Mouse (Mus musculus) stomach, embryonic 15.5 days (tissue): ENCODE results near the gene Spata18. TPM values are rescaled to one million over a fixed set of nuclear protein-coding genes. Genes with fewer than 3 reads are reported as not detected.

ENCODE experiments used
- ATAC-seq: fragments of 200-750 bp; cut with Nextera tagmentation; 2 replicates; pipeline ENCODE4 v1.8.0; 2017; ENCODE audit warnings: low read depth, moderate number of reproducible peaks, moderate TSS enrichment; ENCODE audit not compliant: insufficient read depth, low FRiP score
- H3K27ac ChIP-seq: fragments of 300-500 bp; sonication (generic); 2 replicates; pipeline ENCODE4 v1.5.1; 2015; ENCODE audit warnings: mild to moderate bottlenecking, inconsistent platforms
- H3K27me3 ChIP-seq: fragments of 300-500 bp; sonication (generic); replicated peaks from 2 replicates; pipeline ENCODE4 v1.6.1; 2015; ENCODE audit warnings: inconsistent platforms
- H3K36me3 ChIP-seq: fragments of 300-500 bp; sonication (generic); 2 replicates; pipeline ENCODE4 v1.6.1; 2015; ENCODE audit warnings: inconsistent platforms
- H3K4me1 ChIP-seq: fragments of 300-500 bp; sonication (generic); 2 replicates; pipeline ENCODE4 v1.6.1; 2015; ENCODE audit warnings: inconsistent platforms
- H3K4me2 ChIP-seq: fragments of 300-500 bp; sonication (generic); 2 replicates; pipeline ENCODE4 v1.6.1; 2015; ENCODE audit warnings: mild to moderate bottlenecking, inconsistent platforms
- H3K4me3 ChIP-seq: fragments of 300-500 bp; sonication (generic); replicated peaks from 2 replicates; pipeline ENCODE4 v1.5.1; 2015; ENCODE audit warnings: inconsistent platforms
- H3K9ac ChIP-seq: fragments of 300-500 bp; sonication (generic); 2 replicates; pipeline ENCODE4 v1.6.1; 2015; ENCODE audit warnings: inconsistent platforms
- H3K9me3 ChIP-seq: fragments of 300-500 bp; sonication (generic); 2 replicates; pipeline ENCODE4 v1.6.1; 2016; ENCODE audit warnings: inconsistent platforms
- WGBS: fragments of 180-500 bp; shearing (Covaris S2); methylation state at CpG from one replicate; pipeline ENCODE4 v1.1.7; 2015; 5-methylcytosine and 5-hydroxymethylcytosine counted together
- polyA plus RNA-seq: library from polyadenylated mRNA; unstranded; fragments of >200 nt; fragmentation: Nextera tagmentation; extraction: Ambion mirVana; gene quantifications from 2 replicates; pipeline ENCODE4 v1.2.1, GENCODE M21; 2015

Spata18 gene
- polyA plus RNA-seq, 1 experiment from 2014 or later = 0.40 TPM

DNA sequence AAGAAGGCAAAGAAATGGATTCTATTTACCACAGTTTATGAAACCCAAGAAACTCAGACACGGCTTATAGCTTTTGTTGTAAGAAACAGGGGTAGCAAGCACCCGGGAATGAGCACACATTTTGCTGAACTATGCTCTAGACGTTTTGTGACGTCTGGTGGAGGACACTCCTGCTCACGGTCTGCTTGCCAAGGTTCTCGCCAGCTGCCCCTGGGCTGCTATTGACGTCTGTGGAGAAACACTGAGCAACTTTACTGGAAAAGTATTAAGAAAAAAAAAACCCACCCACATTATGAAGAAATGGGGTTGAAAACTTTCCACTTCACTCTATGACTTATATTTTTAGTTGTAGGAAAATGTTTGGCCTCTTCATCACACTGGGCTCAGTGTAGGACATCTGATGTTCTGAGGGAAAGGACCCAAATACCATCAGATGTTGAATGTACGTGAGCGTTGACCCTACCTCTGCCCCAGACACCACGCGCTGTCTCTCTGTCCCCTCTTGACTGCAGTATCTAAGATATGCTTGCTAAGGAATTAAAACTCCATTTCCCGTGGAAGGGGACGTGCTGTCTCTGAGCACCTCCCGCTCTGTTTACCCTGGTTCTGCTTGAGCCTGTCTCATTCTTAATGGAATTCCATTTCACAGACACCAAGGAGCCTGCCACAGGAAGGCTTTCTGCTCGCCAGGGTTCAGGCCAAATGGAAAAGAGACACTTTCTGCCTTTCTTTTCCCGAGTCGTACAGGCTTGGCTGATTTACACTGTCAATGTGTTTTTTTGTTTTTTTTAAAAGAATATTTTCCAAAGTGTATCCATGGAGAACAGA is 50.1 kb downstream of the Spata18 start:
- Histone ChIP-seq H3K36me3 (no peaks in the 10 kb centered on the region), H3K4me2 (no peak overlapping the region), H3K4me3 (no peak overlapping the region), H3K9me3 (no peaks in the 10 kb centered on the region), H3K9ac (no peak overlapping the region), H3K4me1 (peaks cover 9% of the 10 kb centered on the region; the same call in 1 of the 2 replicates), H3K27ac (no peak overlapping the region), H3K27me3 (no peaks in the 10 kb centered on the region)
- ATAC-seq = no peak
- 52% methylated on average over 17 of the region's 17 CpGs for WGBS

DNA sequence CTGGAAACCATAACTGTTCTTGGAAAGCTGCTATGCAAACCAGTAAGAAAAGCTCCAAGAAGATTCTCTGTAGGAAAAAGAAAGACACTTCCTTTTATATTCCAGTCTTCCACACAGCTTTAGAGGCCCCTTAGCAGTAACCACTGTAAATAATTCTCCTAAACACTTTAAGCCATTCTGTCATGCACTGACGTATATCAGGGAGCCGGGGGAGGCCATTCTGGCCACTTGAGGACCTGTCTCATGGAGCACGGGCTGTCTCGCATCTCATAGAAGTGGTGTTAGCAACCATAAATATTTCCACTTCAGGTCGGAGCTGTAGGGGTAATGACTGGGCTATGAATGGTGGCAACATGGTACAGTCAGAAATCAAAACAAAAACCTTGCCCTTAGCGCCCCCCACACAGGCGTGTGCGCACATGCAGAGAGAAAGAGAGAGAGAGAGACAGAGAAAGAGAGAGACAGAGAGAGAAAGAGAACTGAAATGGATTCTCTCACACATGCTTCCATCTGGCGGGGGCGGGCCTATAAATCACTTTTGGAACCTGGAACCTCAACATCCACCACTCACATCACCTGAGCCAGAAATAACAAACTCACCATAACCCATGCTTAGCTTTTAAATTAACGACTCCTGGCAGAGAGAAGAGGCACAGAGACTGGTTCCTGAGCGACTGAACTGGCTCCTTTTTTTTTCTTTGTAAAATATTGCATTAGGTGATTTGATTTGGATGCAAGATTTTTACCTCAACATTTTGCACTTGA is 50.9 kb downstream of the Spata18 start:
- ATAC-seq = no peak
- 63% methylated on average over 12 of the region's 12 CpGs for WGBS

DNA sequence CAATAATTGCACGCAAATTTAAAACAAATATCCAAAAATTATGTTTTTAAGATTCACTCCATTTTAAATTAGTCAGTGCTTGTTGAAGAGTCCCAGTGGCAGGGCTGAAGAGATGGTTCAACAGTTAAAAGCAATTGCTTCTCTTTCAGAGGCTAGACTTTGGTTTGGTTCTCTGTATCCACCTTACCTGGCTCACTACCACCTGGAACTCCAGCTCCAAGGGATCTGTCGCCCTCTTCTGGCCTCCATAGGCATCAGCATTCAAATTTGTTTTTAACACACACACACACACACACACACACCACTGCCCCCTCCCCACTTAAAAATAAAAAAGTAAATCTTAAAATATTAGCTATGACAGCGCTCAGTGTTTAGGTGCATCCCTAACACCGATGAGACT is 51.9 kb downstream of the Spata18 start:
- ATAC-seq = no peak
- Histone ChIP-seq H3K9me3 (no peaks in the 10 kb centered on the region), H3K9ac (no peak overlapping the region), H3K4me1 (peaks cover 9% of the 10 kb centered on the region; the same call in 1 of the 2 replicates), H3K36me3 (no peaks in the 10 kb centered on the region), H3K27ac (no peak overlapping the region), H3K4me3 (no peak overlapping the region), H3K27me3 (no peaks in the 10 kb centered on the region), H3K4me2 (no peak overlapping the region)
- WGBS = 90% methylated on average over 4 of the region's 4 CpGs

More for the DNA sequence above, 50.9 kb downstream of the Spata18 start:
- H3K27me3 ChIP-seq = no peaks in the 10 kb centered on the region
- peaks cover 9% of the 10 kb centered on the region; the same call in 1 of the 2 replicates for H3K4me1 ChIP-seq
- H3K27ac ChIP-seq = no peak overlapping the region; the same call in 1 of the 2 replicates
- no peaks in the 10 kb centered on the region for H3K9me3 ChIP-seq
- no peaks in the 10 kb centered on the region for H3K36me3 ChIP-seq
- no peak overlapping the region for H3K9ac ChIP-seq
- no peak overlapping the region for H3K4me3 ChIP-seq
- H3K4me2 ChIP-seq = no peak overlapping the region

DNA sequence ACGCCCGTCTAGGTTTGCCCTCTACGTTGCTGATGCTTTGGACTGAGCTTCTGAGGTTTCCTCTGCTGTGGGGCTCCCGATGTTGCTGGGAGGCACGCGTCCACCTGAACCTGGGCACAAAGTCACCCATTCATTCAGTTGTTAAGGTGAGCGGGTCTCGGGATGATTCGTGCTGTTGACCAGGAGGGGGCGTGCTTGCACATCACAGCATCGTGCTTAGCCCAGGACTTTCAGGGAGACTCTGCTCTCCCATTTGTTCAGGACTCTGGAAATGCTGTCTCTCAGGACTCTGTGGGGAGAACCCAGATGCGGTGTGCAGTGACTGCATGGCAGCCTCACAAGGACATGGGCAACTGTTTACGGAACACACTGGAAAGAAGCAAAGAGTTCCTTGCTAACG is 53.1 kb downstream of the Spata18 start:
- Histone ChIP-seq H3K4me3 (no peak overlapping the region), H3K27ac (no peak overlapping the region), H3K9ac (no peak overlapping the region), H3K9me3 (no peaks in the 10 kb centered on the region), H3K36me3 (no peaks in the 10 kb centered on the region), H3K4me1 (peaks cover 9% of the 10 kb centered on the region; the same call in 1 of the 2 replicates), H3K27me3 (no peaks in the 10 kb centered on the region), H3K4me2 (no peak overlapping the region)
- WGBS = 37% methylated on average over 14 of the region's 14 CpGs
- no peak for ATAC-seq

DNA sequence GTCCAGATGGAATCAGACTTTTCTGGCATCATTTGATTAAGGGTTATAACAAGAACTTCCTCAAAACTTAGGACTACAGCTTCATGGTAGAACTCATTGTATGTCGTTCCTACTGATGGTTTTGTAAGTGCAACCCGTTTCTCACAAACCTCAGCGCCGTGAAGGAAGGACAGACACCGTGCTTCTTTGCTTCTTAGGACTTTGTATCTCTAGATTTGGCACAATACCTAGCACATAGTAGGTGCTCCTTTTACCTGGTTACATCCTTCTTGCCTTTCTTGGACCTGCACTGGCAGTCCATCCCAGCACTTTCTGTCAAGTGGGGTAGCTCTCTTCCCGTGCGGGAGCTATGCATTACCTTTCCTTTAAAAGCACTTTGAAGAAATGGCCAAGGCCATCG is 53.6 kb downstream of the Spata18 start:
- Histone ChIP-seq H3K4me1 (peaks cover 9% of the 10 kb centered on the region; the same call in 1 of the 2 replicates), H3K36me3 (no peaks in the 10 kb centered on the region), H3K4me2 (no peak overlapping the region), H3K9ac (no peak overlapping the region), H3K4me3 (no peak overlapping the region), H3K9me3 (no peaks in the 10 kb centered on the region), H3K27me3 (no peaks in the 10 kb centered on the region), H3K27ac (no peak overlapping the region)
- ATAC-seq = no peak
- 86% methylated on average over 8 of the region's 8 CpGs for WGBS

DNA sequence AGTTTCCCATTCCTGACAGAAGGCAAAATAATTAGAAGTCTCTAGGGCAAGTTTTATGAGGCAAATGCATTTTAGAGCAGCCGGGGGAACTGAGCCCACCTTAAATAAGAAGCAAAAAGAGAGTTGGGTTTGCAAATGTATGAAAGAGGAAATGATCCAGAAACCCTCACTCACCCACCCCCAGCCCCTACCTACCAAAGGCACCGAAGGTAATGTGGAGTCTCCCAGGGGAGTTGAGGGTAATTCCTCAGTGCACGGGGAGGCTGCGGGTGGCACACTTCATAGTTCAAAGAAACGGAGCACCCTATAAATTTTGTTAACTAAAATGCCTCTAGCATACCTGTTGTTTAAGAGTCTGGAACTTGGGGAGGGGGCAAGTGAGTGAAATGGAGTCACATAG is 54.1 kb downstream of the Spata18 start:
- Histone ChIP-seq H3K4me1 (peaks cover 9% of the 10 kb centered on the region; the same call in 1 of the 2 replicates), H3K4me2 (no peak overlapping the region), H3K27ac (no peak overlapping the region), H3K27me3 (no peaks in the 10 kb centered on the region), H3K9me3 (no peaks in the 10 kb centered on the region), H3K36me3 (no peaks in the 10 kb centered on the region), H3K9ac (no peak overlapping the region), H3K4me3 (no peak overlapping the region)
- WGBS = 91% methylated on average over 5 of the region's 5 CpGs
- ATAC-seq = no peak

DNA sequence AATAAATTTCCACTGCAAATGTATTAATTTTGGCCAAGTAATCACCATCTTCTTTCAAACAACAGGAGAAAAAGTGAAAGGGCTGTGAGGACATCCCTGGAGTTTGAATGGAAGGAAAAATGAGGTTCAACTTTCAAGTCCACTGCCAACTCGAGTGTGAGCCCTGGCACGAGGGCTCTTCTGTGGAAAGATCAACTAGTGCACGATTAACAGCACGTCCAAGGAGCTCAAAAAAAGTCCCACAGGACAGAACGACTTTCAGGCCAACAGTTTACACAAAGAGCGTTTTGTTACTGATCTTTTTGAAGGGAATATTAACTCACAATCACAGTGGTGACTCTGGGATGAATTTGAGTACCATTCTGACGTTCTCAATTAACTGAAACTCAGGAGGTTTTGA is 61.7 kb downstream of the Spata18 start:
- H3K9me3 ChIP-seq = no peaks in the 10 kb centered on the region
- no peak overlapping the region for H3K9ac ChIP-seq
- H3K4me3 ChIP-seq = no peak overlapping the region
- H3K4me2 ChIP-seq = no peak overlapping the region
- no peak for ATAC-seq
- H3K27me3 ChIP-seq = no peaks in the 10 kb centered on the region
- no peak overlapping the region for H3K27ac ChIP-seq
- 60% methylated on average over 7 of the region's 7 CpGs for WGBS
- no peaks in the 10 kb centered on the region for H3K36me3 ChIP-seq
- H3K4me1 ChIP-seq = no peaks in the 10 kb centered on the region

DNA sequence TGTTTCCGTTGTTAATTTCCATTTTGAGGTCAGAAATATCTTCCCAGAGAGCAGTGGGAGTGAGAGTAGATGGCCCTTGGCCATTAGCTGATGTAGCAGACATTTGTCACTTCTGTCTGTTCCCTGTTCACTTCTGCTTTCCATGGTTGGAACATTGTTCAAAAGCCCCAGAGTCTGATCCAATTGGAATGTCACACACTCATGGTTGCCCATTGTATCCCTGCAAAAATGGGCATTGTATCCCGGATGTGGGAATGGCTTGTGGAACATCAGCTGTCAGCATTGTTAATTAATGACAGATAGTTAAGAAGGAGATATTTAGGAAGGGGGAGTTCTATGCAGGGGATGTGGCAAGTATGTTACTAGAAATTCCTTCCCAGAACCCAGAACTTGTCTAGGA is 65.8 kb downstream of the Spata18 start:
- WGBS = 68% methylated on average over 2 of the region's 2 CpGs
- Histone ChIP-seq H3K4me3 (no peak overlapping the region), H3K27me3 (no peaks in the 10 kb centered on the region), H3K4me2 (no peak overlapping the region), H3K27ac (no peak overlapping the region), H3K36me3 (no peaks in the 10 kb centered on the region), H3K4me1 (no peaks in the 10 kb centered on the region), H3K9me3 (no peaks in the 10 kb centered on the region), H3K9ac (no peak overlapping the region)
- ATAC-seq = no peak

DNA sequence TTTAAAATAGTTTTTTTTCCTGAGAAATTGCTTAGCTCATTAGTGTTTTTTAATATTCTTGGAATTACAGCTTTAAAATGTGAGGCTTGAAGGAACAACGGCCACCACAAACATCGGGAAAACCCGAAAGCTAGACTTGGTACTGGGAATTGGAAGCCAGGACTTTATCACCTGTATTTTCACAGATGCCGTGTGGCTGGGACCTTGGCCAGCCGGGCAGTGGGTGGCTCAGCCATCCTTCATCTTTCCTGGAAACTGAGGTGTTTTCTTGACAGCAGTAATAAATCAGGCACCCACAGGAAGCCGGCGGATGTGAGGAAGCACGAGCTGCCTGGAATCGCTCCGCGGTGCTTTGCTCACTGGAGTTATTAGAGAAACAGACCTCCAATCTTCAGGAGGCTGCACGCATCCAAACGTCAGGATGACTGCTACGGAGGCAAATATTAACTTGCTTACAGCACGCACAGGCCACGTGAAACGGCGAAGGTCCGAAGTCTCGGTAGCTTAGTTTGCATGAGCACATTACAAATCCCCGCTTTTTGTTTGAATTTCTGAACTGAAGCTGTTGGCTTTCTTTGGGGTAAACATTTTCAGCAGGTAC is 70.6 kb downstream of the Spata18 start:
- Histone ChIP-seq H3K9ac (no peak overlapping the region), H3K4me2 (no peak overlapping the region), H3K4me1 (no peaks in the 10 kb centered on the region), H3K36me3 (no peaks in the 10 kb centered on the region), H3K4me3 (no peak overlapping the region), H3K27me3 (no peaks in the 10 kb centered on the region), H3K9me3 (no peaks in the 10 kb centered on the region), H3K27ac (no peak overlapping the region)
- no peak for ATAC-seq
- WGBS = 59% methylated on average over 21 of the region's 21 CpGs

DNA sequence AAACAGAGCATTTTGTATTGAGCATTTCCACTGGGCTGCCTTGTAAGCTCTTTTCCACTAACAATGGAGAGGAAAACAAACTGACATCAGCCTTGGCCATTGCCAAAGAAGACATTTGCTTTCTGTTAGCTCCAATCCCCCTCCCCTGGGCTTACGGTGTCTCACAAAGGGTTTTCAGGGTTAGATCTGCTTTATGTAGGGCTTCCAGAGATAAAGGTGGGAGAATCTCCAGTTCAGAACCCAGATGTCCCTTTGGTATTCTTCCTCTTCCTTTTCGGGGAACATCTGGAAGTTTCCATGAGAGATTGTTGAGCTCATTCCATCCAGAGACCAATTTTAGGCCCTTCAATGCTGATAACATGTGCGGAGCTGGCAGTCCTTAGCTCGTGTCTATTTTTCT is 74.8 kb downstream of the Spata18 start:
- H3K9ac ChIP-seq = no peak overlapping the region
- H3K36me3 ChIP-seq = no peaks in the 10 kb centered on the region
- WGBS = 77% methylated on average over 4 of the region's 4 CpGs
- no peaks in the 10 kb centered on the region for H3K27me3 ChIP-seq
- no peaks in the 10 kb centered on the region for H3K4me1 ChIP-seq
- H3K27ac ChIP-seq = no peak overlapping the region
- H3K4me2 ChIP-seq = no peak overlapping the region
- no peaks in the 10 kb centered on the region for H3K9me3 ChIP-seq
- ATAC-seq = no peak
- no peak overlapping the region for H3K4me3 ChIP-seq

DNA sequence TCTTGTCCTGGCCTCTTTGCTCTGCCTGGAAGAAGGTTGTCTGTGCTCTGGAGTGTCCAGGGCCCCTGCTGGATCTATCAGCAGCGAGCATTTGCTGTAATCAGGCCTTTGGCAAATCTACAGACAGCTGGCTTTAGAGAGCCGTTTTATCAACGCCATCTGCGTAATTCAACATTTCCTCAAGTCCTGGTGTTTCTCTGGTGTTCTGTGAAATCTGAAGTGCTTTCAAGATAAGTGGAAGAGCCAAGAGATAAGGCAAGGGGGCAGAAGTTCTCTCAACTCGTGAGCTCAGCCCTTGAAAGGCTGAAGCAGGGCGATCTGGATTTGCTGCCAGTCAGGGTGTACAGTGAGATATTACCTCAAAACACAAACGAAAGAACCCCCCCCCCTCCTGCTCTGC is 77.5 kb downstream of the Spata18 start:
- H3K4me3 ChIP-seq = no peak overlapping the region
- WGBS = 54% methylated on average over 7 of the region's 7 CpGs
- no peak for ATAC-seq
- H3K4me1 ChIP-seq = no peaks in the 10 kb centered on the region
- H3K9ac ChIP-seq = no peak overlapping the region
- no peak overlapping the region for H3K27ac ChIP-seq
- no peaks in the 10 kb centered on the region for H3K36me3 ChIP-seq
- H3K27me3 ChIP-seq = no peaks in the 10 kb centered on the region
- H3K4me2 ChIP-seq = no peak overlapping the region
- no peaks in the 10 kb centered on the region for H3K9me3 ChIP-seq
